Mouse (Mus musculus): ENCODE measurements around the gene Tanc2. TPM values are rescaled to one million over a fixed set of nuclear protein-coding genes. Genes with fewer than 3 reads are reported as not detected.

The Tanc2 gene
- polyA plus RNA-seq, 1 experiment from 2014 or later = 46.7 TPM

DNA sequence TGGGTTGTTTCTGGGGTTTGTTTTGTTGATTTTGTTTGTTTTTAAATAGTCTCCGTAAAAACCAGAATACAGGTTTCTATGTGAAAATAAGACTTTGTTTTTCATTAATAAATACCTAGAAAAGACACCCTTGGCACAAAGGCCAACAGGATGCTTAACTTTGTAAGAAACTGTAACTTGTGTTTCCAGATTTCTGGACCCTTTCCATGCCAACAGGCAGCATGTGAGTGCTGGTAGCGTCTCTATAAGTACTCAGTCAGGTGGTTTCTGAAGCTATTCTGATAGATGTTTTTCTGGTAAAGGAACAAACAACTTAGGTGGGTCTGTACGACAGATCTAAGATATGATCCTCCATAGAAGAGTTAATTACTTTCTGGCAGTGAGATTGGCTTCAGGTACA is 26.2 kb upstream of the Tanc2 start:
- no peak for ATAC-seq (ENCODE audit: low FRiP score)
- WGBS = 93% methylated on average over 3 of the region's 3 CpGs
- Histone ChIP-seq H3K4me2 (no peak overlapping the region), H3K27me3 (replicated peaks) (no peaks in the 10 kb centered on the region), H3K4me3 (replicated peaks) (no peak overlapping the region), H3K27ac (replicated peaks) (no peak overlapping the region), H3K36me3 (no peaks in the 10 kb centered on the region), H3K9me3 (replicated peaks) (no peaks in the 10 kb centered on the region), H3K4me1 (peaks cover 16% of the 10 kb centered on the region), H3K9ac (replicated peaks) (no peak overlapping the region)

DNA sequence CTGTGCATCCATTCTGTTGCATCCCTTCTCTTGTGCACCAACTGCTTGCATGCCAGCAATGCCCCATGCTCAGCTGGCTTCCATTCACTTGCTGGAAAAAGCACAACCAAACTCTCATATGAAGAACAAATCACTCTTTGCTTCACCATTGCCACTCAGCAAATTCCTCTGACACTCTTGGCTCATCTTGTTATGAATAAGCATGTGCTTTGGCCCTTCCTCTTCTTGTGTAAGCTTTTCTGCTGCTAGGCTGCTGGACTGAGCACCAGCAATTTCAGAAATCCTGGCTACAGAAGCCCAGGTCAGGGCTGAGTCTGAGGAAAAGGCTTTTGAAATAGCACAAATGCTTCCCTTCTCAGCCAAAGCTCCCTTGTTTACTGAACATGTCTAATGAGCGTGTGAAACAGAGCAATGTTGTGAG is 22.6 kb upstream of the Tanc2 start:
- H3K4me1 ChIP-seq = peaks cover 16% of the 10 kb centered on the region
- peak overlapping the region; percentile 63 for H3K27ac ChIP-seq (replicated peaks)
- H3K9me3 ChIP-seq (replicated peaks) = no peaks in the 10 kb centered on the region
- H3K4me3 ChIP-seq (replicated peaks) = no peak overlapping the region
- no peaks in the 10 kb centered on the region for H3K36me3 ChIP-seq
- H3K9ac ChIP-seq (replicated peaks) = no peak overlapping the region
- no peak for ATAC-seq (ENCODE audit: low FRiP score)
- H3K27me3 ChIP-seq (replicated peaks) = no peaks in the 10 kb centered on the region
- WGBS = 59% methylated on average over 1 of the region's 1 CpGs
- no peak overlapping the region for H3K4me2 ChIP-seq

DNA sequence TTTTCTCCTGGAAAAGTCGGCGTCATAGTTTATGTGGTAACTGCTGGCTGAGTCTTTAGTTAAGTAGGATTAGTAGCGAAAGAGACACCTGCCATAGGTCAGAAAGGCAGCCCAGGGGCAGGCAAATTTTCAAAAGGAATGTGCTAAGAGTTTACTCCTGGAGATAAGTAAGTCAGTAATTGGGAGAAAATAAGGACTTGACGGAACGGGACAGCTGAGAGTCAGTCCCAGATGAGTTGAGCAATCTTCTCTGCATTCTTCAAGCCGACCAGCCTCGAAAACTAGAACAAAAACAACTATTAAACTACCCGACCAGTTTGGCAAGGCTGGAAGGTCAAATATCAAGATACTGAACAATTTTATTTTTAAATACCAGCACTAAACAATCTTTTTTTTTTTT is 17.8 kb upstream of the Tanc2 start:
- H3K4me1 ChIP-seq = peaks cover 10% of the 10 kb centered on the region
- H3K27ac ChIP-seq (replicated peaks) = no peak overlapping the region
- H3K27me3 ChIP-seq (replicated peaks) = no peaks in the 10 kb centered on the region
- WGBS = 84% methylated on average over 8 of the region's 8 CpGs
- no peak overlapping the region for H3K9ac ChIP-seq (replicated peaks)
- H3K9me3 ChIP-seq (replicated peaks) = no peaks in the 10 kb centered on the region
- H3K4me2 ChIP-seq = no peak overlapping the region
- H3K4me3 ChIP-seq (replicated peaks) = no peak overlapping the region
- H3K36me3 ChIP-seq = no peaks in the 10 kb centered on the region
- no peak for ATAC-seq (ENCODE audit: low FRiP score)

DNA sequence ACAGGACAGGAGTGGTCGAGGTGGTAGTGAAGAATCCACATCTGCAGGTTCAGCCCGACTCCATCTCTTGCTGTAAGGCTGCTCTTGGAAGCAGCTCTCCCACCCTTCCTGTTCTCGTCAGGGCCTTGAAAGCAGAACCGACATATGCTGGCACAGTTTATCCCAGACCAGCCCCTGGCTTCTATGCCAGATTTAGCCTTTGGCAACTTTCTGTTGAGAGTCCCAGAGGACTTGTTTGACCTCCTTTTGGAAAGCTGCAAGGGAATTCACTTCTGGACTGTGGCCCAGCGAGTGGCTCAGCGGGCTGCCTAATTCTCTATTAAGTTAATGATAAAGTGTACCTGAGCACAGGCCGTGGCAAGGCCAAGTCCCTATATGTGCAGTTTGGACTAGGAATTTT is 15.5 kb upstream of the Tanc2 start:
- no peaks in the 10 kb centered on the region for H3K36me3 ChIP-seq
- no peak overlapping the region for H3K9ac ChIP-seq (replicated peaks)
- no peaks in the 10 kb centered on the region for H3K9me3 ChIP-seq (replicated peaks)
- peaks cover 3% of the 10 kb centered on the region; the same call in 1 of the 2 replicates for H3K4me1 ChIP-seq
- H3K27ac ChIP-seq (replicated peaks) = no peak overlapping the region
- H3K4me3 ChIP-seq (replicated peaks) = no peak overlapping the region
- H3K27me3 ChIP-seq (replicated peaks) = no peaks in the 10 kb centered on the region
- H3K4me2 ChIP-seq = no peak overlapping the region
- no peak for ATAC-seq (ENCODE audit: low FRiP score)
- WGBS = 59% methylated on average over 7 of the region's 7 CpGs

DNA sequence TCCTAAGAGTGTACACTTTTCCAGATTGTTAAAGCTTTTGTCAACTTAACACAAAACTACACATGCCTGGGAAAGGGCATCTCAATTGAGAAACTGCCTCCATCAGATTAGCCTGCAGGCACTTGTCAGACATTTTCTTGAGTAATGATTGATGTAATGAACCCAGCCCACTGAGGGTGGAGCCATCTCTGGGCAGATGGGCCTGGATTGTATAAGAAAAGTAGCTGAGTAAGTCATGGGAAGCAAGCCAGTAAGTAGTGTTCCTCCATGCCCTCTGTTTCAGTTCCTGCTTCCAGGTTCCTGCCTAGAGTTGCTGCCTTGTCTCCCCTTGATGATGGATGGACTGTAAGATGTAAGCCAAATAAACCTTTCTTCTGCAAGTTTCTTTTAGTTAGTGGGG is 12.6 kb upstream of the Tanc2 start:
- Histone ChIP-seq H3K9me3 (replicated peaks) (no peaks in the 10 kb centered on the region), H3K27me3 (replicated peaks) (no peaks in the 10 kb centered on the region), H3K4me3 (replicated peaks) (no peak overlapping the region), H3K4me2 (no peak overlapping the region), H3K9ac (replicated peaks) (no peak overlapping the region), H3K27ac (replicated peaks) (no peak overlapping the region), H3K36me3 (no peaks in the 10 kb centered on the region), H3K4me1 (peaks cover 3% of the 10 kb centered on the region; the same call in 1 of the 2 replicates)
- ATAC-seq (ENCODE audit: low FRiP score) = no peak

DNA sequence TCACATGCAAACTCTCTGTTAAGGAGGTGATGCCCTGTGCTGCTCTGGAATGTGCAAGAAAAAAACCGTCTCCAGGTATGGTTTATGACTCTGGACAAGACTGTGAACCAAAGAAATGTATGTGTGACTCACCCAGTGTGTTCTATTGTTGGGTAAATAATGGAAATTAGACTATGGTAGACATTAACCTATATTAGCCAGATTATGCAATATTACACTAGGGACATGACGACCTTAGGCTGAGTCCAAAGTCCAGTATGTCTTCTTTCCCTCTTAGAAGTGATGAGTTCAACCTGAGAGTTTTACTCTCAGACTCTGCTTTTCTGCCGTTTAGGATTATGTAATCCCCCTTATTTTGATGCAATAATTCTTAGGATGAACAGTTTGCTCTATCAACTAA is 7.8 kb upstream of the Tanc2 start:
- Histone ChIP-seq H3K4me2 (no peak overlapping the region), H3K4me3 (replicated peaks) (no peak overlapping the region), H3K4me1 (no peaks in the 10 kb centered on the region), H3K9ac (replicated peaks) (no peak overlapping the region), H3K9me3 (replicated peaks) (no peaks in the 10 kb centered on the region), H3K36me3 (no peaks in the 10 kb centered on the region), H3K27ac (replicated peaks) (no peak overlapping the region), H3K27me3 (replicated peaks) (no peaks in the 10 kb centered on the region)
- 92% methylated on average over 3 of the region's 3 CpGs for WGBS
- no peak for ATAC-seq (ENCODE audit: low FRiP score)

DNA sequence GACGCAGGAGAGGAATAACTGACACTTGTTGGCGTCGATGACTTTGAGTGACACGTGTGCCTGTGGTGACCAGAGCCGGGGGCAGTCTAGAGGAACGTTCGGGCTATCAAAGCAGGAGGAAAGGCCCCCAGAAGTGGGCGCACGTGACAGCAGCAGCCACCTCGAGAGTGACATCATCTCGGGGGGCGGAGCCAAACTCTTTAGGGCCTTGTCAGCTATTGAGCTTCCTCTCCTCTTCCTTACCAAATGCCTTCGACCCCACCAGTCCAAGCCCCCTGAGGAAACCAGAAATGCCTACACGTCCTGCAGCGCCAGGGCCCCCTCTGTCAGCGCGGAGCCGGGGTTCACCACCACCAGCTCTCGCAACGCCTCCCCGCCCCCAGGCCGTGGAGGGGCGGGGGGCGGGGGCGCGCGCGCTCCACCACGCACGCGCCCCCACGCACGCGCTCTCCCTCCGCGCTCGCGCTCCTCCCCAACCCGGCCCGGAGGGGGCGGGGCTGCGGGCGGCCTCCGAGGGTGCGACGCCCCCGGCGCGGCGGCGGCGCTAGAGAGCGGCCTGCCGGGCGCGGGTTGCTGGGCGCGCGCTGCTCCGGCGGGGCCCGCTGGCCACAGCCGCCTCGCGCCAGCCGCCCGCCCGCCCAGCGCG is 432 bp upstream of the Tanc2 start:
- H3K27me3 ChIP-seq (replicated peaks) = no peaks in the 10 kb centered on the region
- no peaks in the 10 kb centered on the region for H3K36me3 ChIP-seq
- peak overlapping the region; percentile 63 for H3K4me2 ChIP-seq
- WGBS = under 1% methylated on average over 44 of the region's 70 CpGs
- peak overlapping the region; percentile 96 for H3K27ac ChIP-seq (replicated peaks)
- ATAC-seq (ENCODE audit: low FRiP score) = peak; percentile 90
- H3K4me1 ChIP-seq = peaks cover 11% of the 10 kb centered on the region
- peak overlapping the region; percentile 98 for H3K9ac ChIP-seq (replicated peaks)
- peak overlapping the region; percentile 93 for H3K4me3 ChIP-seq (replicated peaks)
- H3K9me3 ChIP-seq (replicated peaks) = no peaks in the 10 kb centered on the region

DNA sequence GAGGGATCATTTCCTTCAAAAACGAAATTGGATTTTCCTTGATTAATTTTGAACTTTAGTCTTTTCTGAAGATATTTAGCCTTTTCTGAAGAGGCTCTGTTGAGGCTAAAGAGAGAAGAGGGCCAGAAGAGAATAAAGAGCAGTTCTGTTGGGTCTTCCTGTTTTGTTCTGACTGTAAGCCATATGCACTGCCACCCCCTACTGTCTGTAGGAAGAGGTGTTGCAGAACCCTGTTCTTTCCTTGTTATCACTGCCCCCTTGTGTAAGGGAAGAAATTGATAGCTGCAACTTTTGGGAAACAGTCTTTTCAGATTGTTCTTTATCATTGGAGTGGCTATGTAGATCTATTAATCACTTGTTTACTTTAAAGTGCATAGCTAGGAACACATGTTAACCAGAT is 2.1 kb downstream of the Tanc2 start:
- H3K4me3 ChIP-seq (replicated peaks) = peak overlapping the region; percentile 93; the same call in 1 of the 2 replicates
- H3K36me3 ChIP-seq = no peaks in the 10 kb centered on the region
- WGBS = 44% methylated on average over 1 of the region's 1 CpGs
- H3K9ac ChIP-seq (replicated peaks) = 0 out of 2 replicates have a peak overlapping the region, but pooled peaks have one; percentile 98
- peaks cover 15% of the 10 kb centered on the region for H3K4me1 ChIP-seq
- peak overlapping the region; percentile 63 for H3K4me2 ChIP-seq
- no peaks in the 10 kb centered on the region for H3K9me3 ChIP-seq (replicated peaks)
- ATAC-seq (ENCODE audit: low FRiP score) = 0 out of 2 replicates have a peak, but pooled peaks have one; percentile 43
- H3K27me3 ChIP-seq (replicated peaks) = no peaks in the 10 kb centered on the region
- no peak overlapping the region for H3K27ac ChIP-seq (replicated peaks)

DNA sequence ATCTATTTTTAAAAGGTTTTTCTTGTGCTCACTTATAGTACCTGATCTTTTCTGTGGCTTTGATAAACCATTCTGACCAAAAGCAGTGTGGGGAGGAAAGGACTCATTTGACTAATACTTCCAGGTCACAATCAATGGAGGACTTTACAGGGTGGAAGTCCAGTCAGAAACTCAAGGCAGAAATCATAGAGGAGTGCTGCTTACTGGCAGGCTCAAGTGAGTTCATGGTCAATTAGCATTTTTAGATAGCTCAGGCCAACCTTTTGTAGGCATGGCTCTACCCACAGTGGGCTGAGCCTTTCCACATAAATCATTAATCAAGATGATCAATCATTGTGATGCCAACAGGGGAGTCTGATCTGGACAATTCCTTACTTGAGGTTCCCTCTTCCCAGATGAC is 12.4 kb downstream of the Tanc2 start:
- Histone ChIP-seq H3K27me3 (replicated peaks) (no peaks in the 10 kb centered on the region), H3K4me2 (no peak overlapping the region)

DNA sequence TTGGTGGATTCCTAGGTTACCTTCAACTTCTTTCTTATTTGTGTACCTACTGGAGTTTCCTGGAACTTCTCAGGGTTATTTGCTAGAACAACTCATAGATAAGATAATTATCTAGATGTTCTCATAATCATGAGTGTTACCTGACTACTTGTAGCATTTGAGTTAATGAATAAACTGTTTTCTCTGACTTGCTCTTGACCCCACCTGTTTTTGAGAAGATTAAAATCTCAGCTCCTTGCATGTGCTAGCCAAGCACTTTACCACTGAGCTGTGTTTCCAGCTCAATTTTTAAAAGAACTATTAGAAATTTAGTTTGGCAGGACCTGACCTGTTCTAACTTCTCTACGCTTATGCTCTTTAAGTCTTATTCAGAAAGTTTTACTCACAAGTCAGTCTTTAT is 36.4 kb downstream of the Tanc2 start:
- Histone ChIP-seq H3K27ac (replicated peaks) (no peak overlapping the region), H3K9ac (replicated peaks) (no peak overlapping the region), H3K9me3 (replicated peaks) (no peaks in the 10 kb centered on the region), H3K4me2 (no peak overlapping the region), H3K36me3 (no peaks in the 10 kb centered on the region), H3K27me3 (replicated peaks) (no peaks in the 10 kb centered on the region), H3K4me3 (replicated peaks) (no peak overlapping the region), H3K4me1 (0 out of 2 replicates have a peak, but pooled peaks cover 2% of the 10 kb centered on the region)
- 98% methylated on average over 1 of the region's 1 CpGs for WGBS
- ATAC-seq (ENCODE audit: low FRiP score) = no peak

More for the DNA sequence above, 12.4 kb downstream of the Tanc2 start:
- ATAC-seq (ENCODE audit: low FRiP score) = no peak
- no peak overlapping the region for H3K4me3 ChIP-seq (replicated peaks)
- H3K4me1 ChIP-seq = peaks cover 8% of the 10 kb centered on the region
- H3K27ac ChIP-seq (replicated peaks) = no peak overlapping the region
- H3K9ac ChIP-seq (replicated peaks) = no peak overlapping the region
- no peaks in the 10 kb centered on the region for H3K36me3 ChIP-seq
- H3K9me3 ChIP-seq (replicated peaks) = no peaks in the 10 kb centered on the region

DNA sequence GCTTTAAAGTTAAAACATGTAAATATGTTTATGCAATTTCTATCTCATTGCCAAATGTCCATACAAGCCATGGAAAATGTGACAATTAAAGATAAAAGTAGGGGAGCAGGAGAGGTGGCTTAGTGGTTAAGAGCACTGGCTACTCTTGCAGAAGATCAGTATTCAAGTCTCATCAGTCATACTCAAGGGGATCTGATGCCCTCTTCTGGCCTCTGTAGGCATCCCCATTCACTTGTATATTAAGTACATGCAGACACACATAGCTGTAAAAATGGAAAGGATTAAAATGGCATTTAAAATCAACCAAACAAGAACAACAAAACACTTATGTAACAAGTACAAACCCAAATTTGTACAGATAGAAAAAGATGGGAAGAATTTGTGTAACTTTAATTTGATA is 54.2 kb downstream of the Tanc2 start:
- ATAC-seq (ENCODE audit: low FRiP score) = no peak
- H3K36me3 ChIP-seq = no peaks in the 10 kb centered on the region

DNA sequence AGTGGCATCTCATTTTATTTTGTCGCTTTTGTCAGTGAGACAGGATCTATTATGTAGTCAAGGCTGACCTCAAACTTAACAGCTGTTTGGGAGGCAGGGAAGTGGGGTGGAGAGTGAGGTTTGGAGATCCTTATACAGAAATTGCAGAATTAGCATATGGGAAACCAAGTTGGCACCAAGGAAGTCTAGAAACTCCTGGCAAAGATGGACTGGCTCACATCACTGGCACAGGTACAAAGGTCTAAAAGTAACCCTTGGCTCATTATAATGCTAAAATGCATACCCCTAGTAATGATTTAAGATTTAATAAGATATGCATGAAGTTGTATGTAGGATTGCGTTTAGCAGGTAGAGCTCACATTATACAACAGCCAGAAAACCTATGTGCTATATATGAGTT is 58.2 kb downstream of the Tanc2 start:
- H3K4me2 ChIP-seq = no peak overlapping the region
- ATAC-seq (ENCODE audit: low FRiP score) = no peak
- H3K9ac ChIP-seq (replicated peaks) = no peak overlapping the region

More for the DNA sequence above, 54.2 kb downstream of the Tanc2 start:
- Histone ChIP-seq H3K4me2 (no peak overlapping the region), H3K27me3 (replicated peaks) (no peaks in the 10 kb centered on the region), H3K9me3 (replicated peaks) (no peaks in the 10 kb centered on the region), H3K9ac (replicated peaks) (no peak overlapping the region), H3K27ac (replicated peaks) (no peak overlapping the region), H3K4me1 (no peaks in the 10 kb centered on the region), H3K4me3 (replicated peaks) (no peak overlapping the region)

More for the DNA sequence above, 58.2 kb downstream of the Tanc2 start:
- no peak overlapping the region for H3K4me3 ChIP-seq (replicated peaks)
- no peak overlapping the region for H3K27ac ChIP-seq (replicated peaks)
- no peaks in the 10 kb centered on the region for H3K4me1 ChIP-seq
- no peaks in the 10 kb centered on the region for H3K36me3 ChIP-seq
- H3K9me3 ChIP-seq (replicated peaks) = no peaks in the 10 kb centered on the region
- H3K27me3 ChIP-seq (replicated peaks) = no peaks in the 10 kb centered on the region
- WGBS = 96% methylated on average over 2 of the region's 2 CpGs

Measured in neural tube, embryonic 15.5 days (tissue).